Mouse (Mus musculus): ENCODE data around the gene Cdk17.
A peak's percentile ranks its signal among the peaks of the same experiment; 100 is the strongest.
"Not testable (repeated sequence)": the region's sequence is repeated elsewhere in the genome, so short reads cannot be mapped to it uniquely, and the experiment has no call there.

Cdk17 gene

DNA sequence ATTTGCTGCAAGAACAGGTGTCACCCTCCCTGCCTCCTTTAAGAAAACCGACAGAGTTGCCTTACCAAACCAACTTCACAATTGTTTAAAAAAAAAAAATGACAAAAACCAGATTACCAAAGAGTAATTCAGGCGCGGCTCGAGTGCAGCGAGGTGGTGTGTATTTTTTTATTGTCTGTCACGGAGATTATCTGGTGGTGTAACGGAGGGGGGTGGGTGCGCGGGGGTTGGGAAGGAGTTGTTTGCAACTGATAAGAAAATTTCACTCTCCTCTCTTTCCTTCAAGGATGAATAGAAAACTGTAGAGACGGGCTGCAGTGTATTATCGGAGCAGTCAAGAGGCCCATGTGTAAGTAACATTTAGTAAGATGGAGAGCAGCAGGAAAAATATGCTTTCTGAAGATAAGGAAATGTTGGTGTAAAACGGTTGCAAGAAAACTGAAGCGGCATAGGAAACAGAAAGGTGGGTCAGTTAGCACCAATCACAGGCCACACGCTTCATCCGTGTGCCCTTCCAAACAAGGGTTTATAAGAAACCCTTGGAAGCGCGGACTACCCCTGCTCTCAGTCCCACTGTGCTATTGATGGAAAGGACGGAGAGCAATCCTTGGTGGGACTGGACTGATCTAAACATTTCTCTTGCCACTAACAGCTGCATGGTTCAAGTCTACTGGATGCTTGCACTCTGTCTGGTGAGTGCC, 17.2 kb upstream of the Cdk17 start:
- no peak for DNase-seq

- no peak for DNase-seq
These were observed 16.7 kb upstream of the Cdk17 start for GRCm38 (mm10) chr10:93143986-93144314.

DNA sequence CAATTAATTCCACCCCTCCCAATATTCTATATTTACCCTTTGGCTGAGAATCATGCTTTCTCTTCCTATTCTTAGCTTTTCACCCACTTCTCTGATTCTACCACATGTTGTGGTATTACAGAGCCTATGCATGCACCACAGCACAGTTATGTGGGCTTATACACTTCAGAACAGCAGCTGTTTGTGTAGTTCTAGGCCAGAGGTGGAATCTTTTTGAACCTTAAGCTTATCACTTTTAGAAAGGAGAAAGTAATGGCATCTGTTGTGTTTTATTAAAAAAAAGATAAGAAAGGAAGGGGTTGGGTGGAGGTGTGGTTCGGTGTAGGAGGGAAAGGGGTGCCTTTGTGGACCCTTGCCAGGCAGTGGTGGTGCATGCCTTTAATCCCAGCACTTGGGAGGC, 16.1 kb upstream of the Cdk17 start:
- no peak for DNase-seq

GRCm38 (mm10) chr10:93145088-93145487, 15.6 kb upstream of the Cdk17 start:
- peak; percentile 32 for DNase-seq

- no peak for DNase-seq
These were observed 14.1 kb upstream of the Cdk17 start for GRCm38 (mm10) chr10:93146601-93147000.

DNA sequence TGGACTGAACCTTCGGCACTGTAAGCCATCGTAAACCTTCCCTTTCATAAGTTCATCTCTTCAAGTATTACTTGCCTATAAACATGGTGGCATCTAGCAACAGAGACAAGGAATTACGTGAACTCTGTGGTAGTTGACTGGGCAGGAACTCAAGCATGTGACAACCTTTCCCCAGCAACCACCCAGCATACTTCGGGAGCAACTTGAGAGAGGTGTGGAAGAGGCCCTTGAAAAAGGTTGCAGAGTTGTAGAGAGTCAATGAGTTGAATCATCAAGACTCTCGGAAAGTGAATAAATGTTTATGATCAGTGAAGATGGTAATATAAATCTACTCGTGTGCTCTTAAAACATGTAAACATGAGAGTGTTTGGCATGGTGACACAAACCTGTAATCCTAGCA, 13.0 kb upstream of the Cdk17 start:
- DNase-seq = no peak

- DNase-seq = no peak
These were observed 11.1 kb upstream of the Cdk17 start for GRCm38 (mm10) chr10:93149597-93149996.

GRCm38 (mm10) chr10:93151775-93152174, 8.9 kb upstream of the Cdk17 start:
- DNase-seq = no peak

DNA sequence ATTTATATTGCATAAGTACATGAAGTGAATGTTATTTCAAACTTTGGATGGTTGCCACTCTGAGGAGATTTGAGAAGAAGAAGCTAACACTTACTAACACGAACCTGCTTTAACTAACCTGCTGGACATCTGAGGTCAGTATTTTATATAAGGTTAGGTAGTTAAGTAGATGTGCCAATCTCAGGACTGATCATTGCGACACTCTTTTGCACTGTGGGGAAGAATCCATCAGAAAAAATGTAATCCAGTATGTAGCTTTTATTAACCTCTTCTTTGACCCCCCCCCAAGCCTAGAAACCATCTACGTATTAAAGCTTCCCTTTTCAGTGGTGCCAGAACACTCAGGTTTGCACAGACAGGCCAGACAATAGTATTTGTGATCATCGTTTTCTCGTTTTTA, 8.0 kb upstream of the Cdk17 start:
- no peak for DNase-seq

GRCm38 (mm10) chr10:93153404-93153803, 7.3 kb upstream of the Cdk17 start:
- not testable (repeated sequence) for DNase-seq

DNA sequence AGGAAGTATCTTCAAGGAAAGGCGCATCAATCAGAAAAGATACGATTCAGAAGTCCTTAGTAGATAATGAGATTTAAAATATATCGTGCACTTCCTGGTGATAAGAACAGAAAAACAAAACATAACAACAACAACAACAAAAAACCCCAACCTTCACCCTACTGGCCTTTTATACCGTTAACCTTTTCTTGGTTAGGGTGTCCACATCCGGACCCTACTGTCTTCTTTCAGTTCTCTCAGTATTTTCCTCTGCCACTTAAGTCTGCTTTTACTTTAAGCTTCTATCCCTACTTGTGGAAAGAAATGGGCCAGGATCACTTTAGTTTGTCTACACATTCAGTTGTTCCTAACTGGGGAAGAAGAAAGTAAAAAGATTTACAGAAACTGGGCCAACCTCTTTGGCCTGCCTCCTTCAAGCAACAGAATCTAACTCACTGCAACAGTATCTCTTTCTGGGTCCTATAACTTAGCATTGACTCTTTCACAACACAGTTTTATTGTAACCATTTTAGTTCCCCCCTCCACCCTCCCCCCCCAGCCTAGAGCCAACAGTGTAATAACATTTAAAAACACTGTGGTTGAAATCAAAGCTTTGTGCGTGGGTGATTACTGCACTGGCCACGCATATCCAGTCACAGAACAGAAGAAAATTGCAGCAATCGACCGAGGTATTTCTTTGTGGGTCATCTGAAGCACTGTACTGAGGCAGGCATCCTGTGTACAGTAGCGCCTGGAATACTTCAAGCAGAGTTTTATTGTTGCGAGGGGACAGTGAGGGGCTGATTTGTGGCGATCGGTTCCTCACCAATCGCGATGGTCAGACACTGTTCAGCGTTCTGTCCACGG, 801 bp upstream of the Cdk17 start:
- DNase-seq = no peak

DNA sequence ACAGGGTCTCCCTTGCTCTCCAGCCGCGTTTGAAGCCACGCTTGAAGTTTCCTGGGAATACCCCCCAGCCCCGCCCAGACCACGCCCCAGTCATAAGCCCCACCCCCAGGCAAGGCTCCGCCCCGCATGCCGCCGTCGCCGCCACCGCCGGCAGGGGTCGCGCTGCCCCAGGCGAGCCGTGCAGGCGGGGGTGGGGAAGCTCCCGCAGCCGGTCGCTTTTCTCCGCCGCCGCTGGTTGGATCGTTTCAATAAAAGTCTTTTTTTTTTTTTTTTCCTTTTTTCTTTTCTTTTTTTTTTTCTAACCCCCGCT, 223 bp upstream of the Cdk17 start:
- peak; percentile 85 for DNase-seq

DNA sequence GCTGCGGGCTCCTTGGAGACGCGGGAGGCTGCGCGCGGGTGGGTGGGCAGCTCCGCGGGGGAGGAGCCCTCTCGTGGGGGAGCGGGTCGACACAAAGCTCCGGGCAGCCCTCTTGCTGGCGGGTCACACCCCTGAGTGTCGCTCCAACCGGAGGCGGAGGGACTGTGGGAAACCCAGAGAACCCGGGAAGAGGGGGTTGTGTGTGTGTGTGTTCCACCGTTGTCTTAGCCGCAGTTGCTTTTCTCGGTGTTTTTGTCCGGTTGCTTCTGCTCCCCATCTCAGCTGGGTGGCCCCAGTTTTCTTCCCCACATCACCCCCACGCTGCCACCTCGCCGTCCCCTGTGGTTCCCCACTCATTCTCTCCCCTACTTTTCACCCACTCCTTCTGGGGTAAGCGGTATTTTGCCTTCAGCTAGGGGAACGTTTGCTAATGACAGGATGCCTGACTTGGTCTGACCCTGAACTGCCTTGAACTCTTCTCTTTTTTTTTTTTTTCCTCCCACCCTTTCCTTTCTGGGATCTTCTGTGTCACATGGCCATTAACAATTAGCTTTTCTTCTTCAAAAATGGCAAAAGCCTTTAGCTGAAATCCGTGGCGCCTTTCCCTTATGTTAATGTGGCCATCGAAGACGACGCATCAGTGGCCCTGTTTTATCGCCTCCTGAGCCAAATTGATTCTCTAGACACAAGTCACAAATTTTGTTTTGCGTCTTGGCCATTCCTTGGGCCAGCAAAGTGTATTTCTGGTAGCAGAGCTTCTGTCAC, 1.0 kb downstream of the Cdk17 start:
- DNase-seq = peak; percentile 59

- DNase-seq = no peak
These were observed 1.7 kb downstream of the Cdk17 start for GRCm38 (mm10) chr10:93162276-93162971.

DNA sequence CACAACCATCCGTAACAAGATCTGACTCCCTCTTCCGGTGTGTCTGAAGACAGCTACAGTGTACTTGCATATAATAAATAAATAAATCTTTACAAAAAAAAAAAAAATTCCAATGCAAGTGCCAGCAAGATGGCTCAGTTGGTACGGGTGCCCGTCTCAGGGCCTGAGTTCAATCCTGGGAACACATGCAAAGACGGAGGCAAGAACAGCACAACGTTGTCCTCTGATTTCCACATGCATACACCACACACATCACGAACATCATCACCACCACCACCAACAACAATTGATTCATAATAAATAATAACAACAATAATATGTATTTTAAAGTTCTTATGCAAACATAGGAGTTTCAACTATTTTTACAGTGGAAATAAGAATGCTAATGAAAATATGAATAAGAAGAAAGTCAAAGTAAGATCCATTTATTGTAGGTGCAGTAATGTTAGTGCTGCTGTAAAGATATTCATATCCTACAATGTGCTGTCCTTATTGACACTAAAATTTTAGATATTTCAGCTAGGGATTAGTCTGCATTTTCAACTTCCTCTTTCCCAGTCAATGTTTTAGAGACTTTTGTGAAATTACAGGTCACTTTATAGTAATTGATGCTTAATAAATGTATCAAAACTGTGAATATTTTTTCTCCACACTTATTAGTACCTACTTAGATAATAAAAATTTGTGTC, 2.4 kb downstream of the Cdk17 start:
- no peak for DNase-seq

DNA sequence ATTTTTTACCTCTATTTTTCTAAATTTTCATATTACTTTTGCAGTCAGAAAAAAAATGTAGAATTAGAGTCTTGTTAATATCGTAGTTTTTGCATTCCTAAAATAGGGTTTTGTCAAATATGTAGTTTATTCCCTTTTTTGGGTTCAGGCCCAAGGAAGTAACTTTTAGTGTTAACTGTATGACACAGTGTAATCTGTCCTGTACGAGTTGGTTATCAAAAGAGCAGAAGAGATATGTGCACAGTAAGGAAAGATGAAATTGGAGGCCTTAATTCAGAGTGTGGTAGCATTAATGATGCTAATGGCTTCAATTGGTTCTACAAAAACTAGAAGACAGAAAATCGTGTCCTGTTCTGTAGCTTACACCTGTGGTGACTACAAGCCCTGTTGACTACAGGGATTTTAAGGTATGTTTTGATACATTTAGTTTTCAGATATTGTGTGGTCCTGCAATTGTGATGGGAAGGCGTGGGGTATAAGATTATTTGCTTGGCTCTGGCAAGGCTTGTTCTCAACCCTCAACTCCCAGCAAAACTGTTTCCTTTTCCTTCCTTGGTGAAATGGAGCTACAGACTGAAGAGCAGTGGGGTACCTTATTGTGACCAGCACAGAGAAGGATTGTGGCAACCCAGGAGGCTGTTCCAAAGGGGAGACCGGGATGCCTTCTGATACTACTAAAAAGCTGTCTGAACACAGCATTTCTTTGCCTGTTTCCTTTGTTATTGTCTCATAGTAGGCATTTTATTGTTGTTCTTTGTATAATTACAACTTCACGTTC, 3.2 kb downstream of the Cdk17 start:
- DNase-seq = no peak

DNA sequence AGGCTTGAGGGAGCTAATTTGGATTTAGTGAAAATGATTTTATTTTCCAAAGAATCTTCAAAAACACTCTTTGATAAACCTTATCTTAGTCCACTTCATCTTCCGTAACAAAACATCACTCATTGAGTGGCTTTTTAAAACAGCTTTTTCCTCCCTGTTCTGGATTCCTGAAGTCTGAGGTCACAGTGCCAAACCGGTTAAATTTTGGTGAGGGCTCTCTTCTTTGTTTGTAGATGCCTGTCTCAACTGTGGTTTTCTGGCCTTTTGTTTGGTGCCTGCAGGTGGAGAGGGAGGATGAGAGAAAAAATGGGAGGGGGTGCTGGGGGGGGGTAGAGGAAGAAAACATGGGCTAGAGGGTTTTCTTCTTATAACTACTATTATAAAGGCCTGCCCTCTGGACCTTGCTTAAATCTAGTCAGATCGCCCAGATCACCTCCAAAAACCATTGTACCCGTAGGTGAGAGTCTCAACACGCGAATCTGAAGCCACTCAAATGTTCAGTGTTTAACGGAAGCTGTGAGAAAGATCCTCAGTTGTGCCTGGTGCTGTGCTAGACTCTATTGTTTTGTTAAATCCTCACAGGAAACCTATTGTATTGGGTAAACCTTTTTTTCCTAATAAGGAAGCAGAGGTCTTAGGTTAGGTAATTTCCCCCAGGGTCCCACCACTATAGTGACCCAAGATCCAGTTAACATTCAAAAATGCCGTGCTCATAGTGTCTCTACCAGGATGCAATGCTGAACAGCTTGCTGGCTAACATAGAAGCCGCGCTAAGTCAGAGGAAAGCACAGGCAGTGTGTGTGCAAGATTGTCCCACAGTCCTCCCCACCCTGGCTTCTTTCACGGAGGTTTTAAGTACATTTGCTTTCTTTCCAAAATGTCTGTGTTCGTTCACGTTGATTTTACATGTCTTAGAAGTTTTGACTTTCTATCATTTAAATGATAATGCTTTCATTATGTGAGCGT, 5.0 kb downstream of the Cdk17 start:
- no peak for DNase-seq

DNA sequence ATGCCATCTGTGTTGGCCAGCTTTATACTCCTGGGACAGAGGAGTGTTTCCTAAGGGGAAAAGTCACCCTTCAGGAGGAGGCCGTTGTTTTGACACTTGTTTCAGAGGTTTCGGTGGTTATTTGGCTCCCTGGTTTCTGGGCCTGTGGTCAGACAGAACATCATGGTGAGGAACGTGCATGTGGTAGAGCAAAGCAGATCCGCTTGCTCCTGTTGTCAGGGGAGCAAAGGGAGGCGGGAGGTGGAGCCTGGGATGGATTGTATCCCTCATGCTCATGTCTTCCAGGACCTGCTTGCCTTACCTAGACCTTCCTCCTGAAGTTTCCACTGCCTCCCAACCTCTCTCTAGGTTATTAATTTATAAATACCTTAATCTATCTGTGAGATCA, 5.7 kb downstream of the Cdk17 start:
- DNase-seq = no peak

DNA sequence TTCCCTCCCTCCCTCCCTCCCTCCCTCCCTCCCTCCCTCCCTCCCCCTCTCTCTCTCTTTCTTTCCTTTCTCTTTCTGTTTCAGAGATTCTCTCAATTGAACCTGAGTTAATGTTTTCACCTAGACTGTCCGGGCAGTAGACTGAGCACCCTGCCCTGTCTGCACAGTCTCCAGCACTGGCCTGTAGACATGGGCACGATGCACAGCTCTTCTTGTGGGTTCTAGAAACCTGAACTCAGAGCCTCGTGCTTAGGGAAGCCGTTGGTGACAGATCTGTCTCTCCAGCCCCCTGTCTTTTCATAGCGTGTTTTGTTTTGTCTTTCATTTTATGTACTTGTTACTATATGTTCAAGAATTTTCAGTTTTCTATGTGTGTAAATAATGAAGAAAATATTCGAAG, 6.6 kb downstream of the Cdk17 start:
- no peak for DNase-seq

- DNase-seq = no peak
These were observed 7.4 kb downstream of the Cdk17 start for GRCm38 (mm10) chr10:93168067-93168466.

Measured in right cerebral cortex, postnatal 14 days (tissue).